Mouse (Mus musculus) kidney, postnatal 36 days (tissue): ENCODE results near the gene Btg1-ps1.
"Not testable (repeated sequence)": the region's sequence is repeated elsewhere in the genome, so short reads cannot be mapped to it uniquely, and the experiment has no call there.

Experiments
- DNase-seq, 2 experiments: peaks; one replicate each; pipeline ENCODE4 v3.0.0; 2021 to 2022; ENCODE audit warnings: mixed read lengths in 2 of 2

Btg1-ps1 gene

GRCm38 (mm10) chrX:38018597-38018996 is at the start of gene Btg1-ps1:
Gene Btg1-ps1, minus strand, starts transcription at chrX:38018815.
- DNase-seq: not testable (repeated sequence)

DNA sequence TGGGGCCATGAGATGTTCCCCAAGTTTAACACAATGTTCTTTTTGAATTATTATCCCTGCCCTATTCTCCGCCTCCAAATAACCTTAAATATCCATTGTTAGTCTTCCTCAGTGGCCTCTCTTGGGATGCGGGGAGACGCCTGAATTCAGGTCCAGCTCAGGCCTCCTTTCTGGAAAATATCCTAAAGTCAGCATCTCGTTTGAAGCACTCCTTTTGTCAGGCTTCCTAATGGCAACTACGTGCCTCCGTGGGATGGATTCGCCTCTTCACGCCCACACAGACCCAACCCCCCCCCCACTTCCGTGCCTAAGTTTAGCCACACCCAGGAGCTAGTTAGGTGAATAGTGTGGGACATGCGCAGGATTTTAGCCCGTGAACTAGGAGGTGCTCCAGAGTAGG is 47.6 kb upstream of the Btg1-ps1 start, which contains the start of gene Rhox10:
Rhox10 (plus strand) TSS at position 301 of the 400 bp plus-strand sequence.
- no peak for DNase-seq

DNA sequence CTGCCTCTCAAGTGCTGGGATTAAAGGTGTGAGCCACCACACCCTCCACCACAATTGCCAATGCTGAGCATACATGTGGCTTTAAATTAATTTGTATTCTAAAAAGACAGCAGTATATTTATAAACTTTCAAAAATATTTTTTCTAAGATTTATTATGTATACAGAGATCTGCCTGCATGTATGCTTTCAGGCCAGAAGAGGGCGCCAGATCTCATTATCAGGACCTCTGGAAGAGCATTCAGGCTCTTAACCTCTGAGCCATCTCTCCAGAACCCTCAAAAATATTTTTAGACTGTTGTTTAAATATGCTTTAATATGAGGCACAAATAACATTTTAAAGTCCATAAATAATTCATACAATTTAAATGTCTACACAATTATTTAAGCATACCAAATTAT is 42.9 kb upstream of the Btg1-ps1 start:
- DNase-seq: peak in 1 of 2 experiments; percentile 37

DNA sequence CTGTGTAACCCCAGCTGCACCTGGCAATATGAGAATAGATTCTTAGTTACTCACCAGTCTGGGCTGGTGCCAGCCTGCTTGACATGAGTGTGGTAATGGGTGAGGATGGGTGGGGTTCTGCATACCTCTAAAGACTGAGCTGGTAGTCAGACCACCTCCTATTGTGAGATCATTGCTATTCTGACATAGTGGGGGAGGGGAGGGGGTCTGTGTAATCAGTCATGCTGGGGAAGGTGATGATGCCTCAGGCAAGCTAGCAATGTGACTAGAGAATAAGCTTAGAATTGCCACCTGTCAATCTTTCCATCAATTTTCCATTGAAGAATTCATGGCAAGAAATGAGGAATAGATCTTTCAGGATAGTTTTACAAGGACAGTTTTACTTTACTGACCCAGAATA is 24.4 kb upstream of the Btg1-ps1 start, which contains the start of gene Btg1-ps2:
Btg1-ps2 (minus strand) TSS at position 101 of the 400 bp plus-strand sequence.
- DNase-seq: not testable (repeated sequence)

DNA sequence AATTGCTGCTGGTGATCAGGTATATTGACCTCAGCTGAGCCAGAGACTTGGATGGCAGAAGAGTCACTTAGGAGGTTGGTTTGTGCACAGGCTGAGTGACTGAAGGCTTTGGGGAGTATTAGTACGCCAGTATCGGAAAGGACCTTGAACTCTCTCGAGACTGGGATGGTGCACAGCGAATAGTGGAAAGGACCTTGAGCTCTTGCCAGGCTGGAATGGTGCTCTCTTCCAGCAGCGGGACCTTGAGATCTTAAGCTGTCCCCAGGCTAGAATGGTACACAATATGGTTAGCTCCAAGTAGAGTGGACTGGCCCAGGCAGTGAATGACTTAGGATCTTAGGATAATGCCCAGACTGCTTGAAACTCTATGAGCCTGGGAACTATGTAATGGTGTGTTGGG is 21.1 kb upstream of the Btg1-ps1 start:
- DNase-seq: no peak

- DNase-seq: no peak
These were observed 15.2 kb upstream of the Btg1-ps1 start for GRCm38 (mm10) chrX:38033841-38034240.

DNA sequence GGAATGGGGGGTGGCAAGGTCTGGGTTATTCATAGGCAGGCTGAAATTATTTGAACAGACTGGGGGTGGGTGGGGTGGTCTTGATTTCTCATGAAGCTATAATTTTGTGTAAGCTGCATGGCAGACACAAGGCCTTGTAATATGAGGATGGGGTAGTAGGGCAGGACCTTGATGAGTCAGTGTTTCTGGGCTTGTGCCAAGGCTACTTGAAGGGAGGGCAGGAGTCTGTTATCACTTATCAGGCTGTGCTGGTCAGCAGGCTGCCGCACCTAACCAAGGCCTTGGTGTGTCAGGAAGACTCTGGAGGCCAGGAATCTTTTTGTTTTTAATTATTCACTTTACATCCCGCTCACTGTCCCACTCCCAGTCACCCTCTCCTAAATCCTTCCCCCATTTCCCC is 9.9 kb downstream of the Btg1-ps1 start:
- no peak for DNase-seq
